Mouse (Mus musculus) v-Abl transformed pro-B cells (cell line): Measurements from ENCODE around the gene Scg3.

Experiments used
- in situ Hi-C, 2 experiments: fragments of 400-800 bp; cut with MboI; formaldehyde crosslinking; loops; one replicate each; pipeline ENCODE4 v1.15.1; 2025; ENCODE audit not compliant: unreplicated experiment in 2 of 2

Gene Scg3

GRCm38 (mm10) chr9:75630823-75631454, 52.9 kb downstream of the Scg3 start:
- in situ Hi-C loops: no loop called here

- in situ Hi-C loops: no loop called here
Measured at GRCm38 (mm10) chr9:75626308-75626604, 57.6 kb downstream of the Scg3 start.

DNA sequence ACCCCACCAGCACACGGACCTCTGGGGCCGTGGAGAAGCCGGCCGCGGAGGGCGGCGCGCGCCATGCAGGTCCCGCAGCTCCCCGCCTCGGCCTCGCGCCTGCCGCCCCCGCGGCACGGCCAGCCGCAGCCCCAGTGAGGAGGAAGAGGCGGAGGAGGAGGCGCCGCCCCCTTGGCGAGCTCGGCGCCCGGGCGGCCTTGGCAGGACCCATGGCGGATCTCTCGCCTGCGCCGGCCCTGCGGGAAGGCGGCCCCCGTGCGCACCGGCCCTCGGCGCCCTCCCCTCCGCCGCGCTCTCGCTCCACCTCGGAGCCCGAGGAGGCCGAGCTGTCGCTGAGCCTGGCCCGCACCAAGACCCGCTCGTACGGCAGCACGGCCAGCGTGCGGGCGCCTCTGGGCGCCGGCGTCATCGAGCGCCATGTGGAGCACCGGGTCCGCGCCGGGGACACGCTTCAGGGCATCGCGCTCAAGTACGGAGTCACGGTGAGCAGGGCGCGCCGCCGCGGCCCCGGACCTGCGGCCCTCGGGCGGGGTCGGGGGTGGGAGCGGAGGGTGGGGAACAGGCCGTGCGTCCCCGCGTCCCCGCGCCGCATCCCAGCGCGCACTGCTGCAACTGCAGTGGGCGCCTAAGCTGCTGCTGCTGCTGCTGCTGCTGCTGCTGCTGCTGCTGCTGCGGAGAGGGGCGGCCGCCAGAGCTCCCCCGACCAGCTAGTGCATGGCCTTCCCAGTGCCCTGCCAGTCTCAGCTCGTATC, 58.1 kb downstream of the Scg3 start, which contains the start of gene Lysmd2:
Gene Lysmd2, plus strand, starts transcription at position 186 of the 752 bp plus-strand sequence.
- in situ Hi-C loops: no loop called here

- in situ Hi-C loops: loop anchor here in 1 of 2 experiments (25.0 kb wide), 1 partner anchor 1513 kb away; the partner anchor contains the start of gene Wdr72
Measured at GRCm38 (mm10) chr9:75624983-75625555, 58.8 kb downstream of the Scg3 start.

GRCm38 (mm10) chr9:75621428-75621827, 62.4 kb downstream of the Scg3 start:
- in situ Hi-C loops: loop anchor here in 1 of 2 experiments (25.0 kb wide), 1 partner anchor 1509 kb away; the partner anchor contains the start of gene Wdr72

GRCm38 (mm10) chr9:75619761-75620160, 64.1 kb downstream of the Scg3 start:
- in situ Hi-C loops: loop anchor here in 1 of 2 experiments (25.0 kb wide), 1 partner anchor 1507 kb away; the partner anchor contains the start of gene Wdr72

DNA sequence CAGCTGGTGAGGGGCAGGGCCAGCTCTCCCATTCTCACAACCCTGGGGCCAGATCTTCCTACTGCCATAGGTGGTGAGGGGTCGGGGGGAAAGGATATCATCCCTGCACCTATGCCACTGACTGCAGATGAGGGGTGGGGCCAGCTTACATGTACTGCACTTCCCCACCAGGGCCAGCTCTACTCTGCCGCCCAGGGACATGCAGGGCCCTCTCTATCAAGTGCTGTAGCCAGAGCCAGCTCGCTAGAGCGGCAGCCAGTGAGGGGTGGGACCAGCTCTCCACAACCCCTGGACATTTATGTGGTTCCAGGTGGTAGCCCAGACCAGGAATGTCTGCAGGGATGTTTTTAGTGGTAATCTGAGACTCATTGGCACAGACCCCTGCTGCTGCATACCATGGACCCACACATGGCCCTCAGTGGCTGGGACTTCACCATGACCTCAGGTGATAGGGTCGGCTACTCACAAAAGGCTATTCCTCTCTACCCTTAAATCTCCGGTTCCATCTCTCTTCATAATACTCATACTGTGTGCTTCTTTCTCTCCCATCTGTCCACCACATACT, 64.9 kb downstream of the Scg3 start:
- in situ Hi-C loops: loop anchor here in 1 of 2 experiments (25.0 kb wide), 1 partner anchor 1507 kb away; the partner anchor contains the start of gene Wdr72

- in situ Hi-C loops: loop anchor here in 1 of 2 experiments (25.0 kb wide), 1 partner anchor 1504 kb away; the partner anchor contains the start of gene Wdr72
Measured at GRCm38 (mm10) chr9:75616560-75616959, 67.3 kb downstream of the Scg3 start.

DNA sequence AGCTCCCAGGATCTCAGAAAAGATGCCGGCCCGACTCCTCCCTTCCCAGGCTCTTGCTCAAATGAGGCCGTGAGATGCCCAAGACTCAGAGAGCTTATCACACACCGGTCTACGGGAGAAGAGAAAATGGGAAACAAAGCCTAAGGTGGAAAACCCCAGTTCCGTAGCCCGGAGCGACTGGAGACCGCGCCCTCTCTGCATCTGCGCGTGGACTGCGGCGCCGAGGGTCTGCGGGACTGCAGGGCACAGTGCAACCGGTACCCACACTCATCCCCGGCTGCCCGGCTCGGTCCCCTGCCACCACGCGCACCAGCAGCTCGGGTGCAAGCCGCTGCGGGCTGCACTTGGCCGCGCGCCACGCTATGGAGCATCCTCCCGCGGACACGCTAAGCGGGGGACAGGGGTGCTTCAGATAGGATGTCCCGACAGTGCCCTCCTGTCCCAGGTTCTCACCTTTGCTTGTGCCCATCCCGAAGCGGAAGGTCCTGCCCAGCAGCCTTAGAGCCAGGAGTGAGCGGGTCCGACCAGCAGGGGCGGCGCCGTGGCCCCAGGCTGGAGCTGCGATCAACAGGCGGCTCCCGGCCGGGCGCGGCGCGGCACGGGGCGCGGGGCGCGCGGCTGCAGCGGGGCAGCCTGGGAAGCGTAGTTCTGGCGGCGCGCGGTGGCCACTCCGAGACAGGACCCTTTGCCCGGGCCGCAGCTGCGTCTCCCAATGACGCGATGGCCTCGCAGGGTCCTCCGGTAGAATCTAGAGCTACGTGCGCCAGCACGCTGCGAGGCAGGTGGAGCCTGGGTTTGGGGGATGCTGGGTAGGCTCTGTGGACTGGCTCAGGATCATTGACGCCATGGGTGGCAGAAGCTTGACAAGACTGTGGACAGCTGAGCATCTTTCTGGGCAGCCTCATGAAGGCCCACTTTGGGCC, 73.0 kb downstream of the Scg3 start, which contains the start of gene Tmod2:
Gene Tmod2, minus strand, starts transcription at position 755 of the 923 bp plus-strand sequence.
- in situ Hi-C loops: loop anchor here in 1 of 2 experiments (25.0 kb wide), 1 partner anchor 1499 kb away; the partner anchor contains the start of gene Wdr72

- in situ Hi-C loops: loop anchor here in 1 of 2 experiments (25.0 kb wide), 1 partner anchor 1498 kb away; the partner anchor contains the start of gene Wdr72
Measured at GRCm38 (mm10) chr9:75609965-75610364, 73.9 kb downstream of the Scg3 start.

DNA sequence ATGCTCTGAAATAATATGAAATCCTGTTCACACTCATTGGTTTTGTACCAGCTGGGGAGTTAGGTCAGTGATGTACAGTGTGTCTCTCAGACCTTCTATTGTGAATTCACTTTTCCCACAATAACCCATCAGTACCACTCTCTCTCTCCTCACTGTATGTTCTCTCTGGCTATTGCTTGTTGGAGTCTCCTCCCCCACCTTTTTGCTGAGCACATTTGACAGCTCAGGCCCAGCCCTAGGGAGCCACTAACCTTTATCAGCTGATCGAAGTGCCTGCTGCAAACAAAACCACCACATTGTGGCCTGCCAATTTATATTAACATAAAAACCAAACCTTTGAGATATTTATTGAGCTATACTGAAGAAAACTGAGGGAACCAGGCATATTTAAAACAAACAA, 74.4 kb downstream of the Scg3 start:
- in situ Hi-C loops: loop anchor here in 1 of 2 experiments (25.0 kb wide), 1 partner anchor 1497 kb away; the partner anchor contains the start of gene Wdr72

DNA sequence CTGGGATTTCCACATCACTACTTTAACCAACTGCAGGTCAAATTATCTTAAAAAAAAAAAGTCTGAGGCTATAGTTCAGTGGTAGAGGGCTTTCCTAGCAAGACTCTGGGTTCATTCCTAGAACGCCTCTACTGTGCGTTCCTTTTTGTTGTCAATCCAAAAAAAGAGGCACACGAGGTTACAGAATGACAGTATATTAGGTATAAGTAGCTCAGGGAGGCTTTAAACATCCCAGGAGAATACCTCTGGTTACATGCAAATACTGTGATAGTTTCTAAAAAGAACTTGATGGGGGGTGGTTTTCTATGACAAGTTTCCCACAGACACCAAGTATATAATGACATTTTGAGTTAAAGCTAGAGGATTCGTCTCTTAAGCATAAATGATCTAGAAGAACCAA, 76.4 kb downstream of the Scg3 start:
- in situ Hi-C loops: loop anchor here in 1 of 2 experiments (25.0 kb wide), 1 partner anchor 1495 kb away; the partner anchor contains the start of gene Wdr72

- in situ Hi-C loops: loop anchor here in 1 of 2 experiments (25.0 kb wide), 1 partner anchor 1489 kb away; the partner anchor contains the start of gene Wdr72
Measured at GRCm38 (mm10) chr9:75601510-75601909, 82.3 kb downstream of the Scg3 start.

GRCm38 (mm10) chr9:75600166-75600934, 83.5 kb downstream of the Scg3 start:
- in situ Hi-C loops: loop anchor here in 1 of 2 experiments (25.0 kb wide), 1 partner anchor 1488 kb away; the partner anchor contains the start of gene Wdr72

GRCm38 (mm10) chr9:75599191-75599841, 84.5 kb downstream of the Scg3 start:
- in situ Hi-C loops: no loop called here

- in situ Hi-C loops: no loop called here
Measured at GRCm38 (mm10) chr9:75597596-75597995, 86.3 kb downstream of the Scg3 start.

- in situ Hi-C loops: no loop called here
Measured at GRCm38 (mm10) chr9:75597036-75597435, 86.8 kb downstream of the Scg3 start.

DNA sequence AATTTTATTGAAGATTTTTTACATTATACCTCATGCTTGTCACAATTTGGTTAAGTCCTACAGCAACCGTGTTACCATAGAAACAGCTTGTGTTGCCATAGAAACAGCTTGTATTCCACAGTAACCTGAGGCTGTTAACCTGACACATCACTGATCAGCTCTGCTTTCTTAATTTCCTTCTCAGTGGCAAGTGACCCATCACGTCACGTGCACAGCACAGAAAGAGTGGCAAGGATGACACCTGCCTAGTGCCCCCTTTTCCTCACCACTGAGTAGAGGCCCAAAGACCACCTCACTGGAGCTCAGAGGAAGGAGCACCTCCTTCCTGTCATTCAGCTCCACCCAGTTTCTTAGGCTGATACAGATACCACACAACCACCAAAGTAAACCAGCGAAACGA, 90.4 kb downstream of the Scg3 start:
- in situ Hi-C loops: no loop called here
